In the genomic region with DNA sequence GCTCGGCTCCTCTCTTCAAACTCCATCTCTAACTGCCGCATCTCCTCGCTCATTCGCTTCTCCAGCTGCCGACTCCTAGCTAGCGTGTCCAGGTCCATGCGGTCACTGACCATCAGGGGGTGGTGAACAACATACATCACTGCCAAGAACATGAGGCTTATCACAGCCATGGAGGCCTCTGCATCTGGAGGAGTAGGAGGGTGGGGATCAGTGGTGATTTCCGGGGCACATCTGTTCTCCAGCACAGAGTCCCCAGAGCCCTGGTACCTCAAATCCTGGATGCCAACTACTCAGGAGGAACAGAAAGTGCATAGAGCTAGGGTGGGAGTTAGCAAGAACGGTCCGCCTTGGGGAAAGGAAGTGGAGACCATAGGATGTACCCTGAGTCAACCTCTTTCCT, we compare ENCODE assay signal across 8 mouse cellular contexts. TPM values are rescaled to one million over a fixed set of nuclear protein-coding genes. Genes with fewer than 3 reads are reported as not detected.
DNase-seq lines count a peak whose midpoint lies in the region; ATAC-seq and TF ChIP-seq lines count a peak whose summit lies in the region.

No protein-coding gene starts in this region.

- no peak for TF ChIP-seq CTCF in G1E (IDR thresholded peaks at IDR 0.05; ENCODE audit: low read depth, low read length)
- peak; percentile 37 for TF ChIP-seq CTCF in liver, embryonic 14.5 days (IDR thresholded peaks at IDR 0.05; ENCODE audit: low read depth)

- ATAC-seq in G1E (ENCODE audit: extremely low read depth, insufficient number of reproducible peaks, low FRiP score, poor library complexity, severe bottlenecking): no peak
- ATAC-seq in embryonic facial prominence, embryonic 12.5 days (ENCODE audit: insufficient number of reproducible peaks, insufficient read depth, low FRiP score, low TSS enrichment): no peak
- peak; percentile 14; the same call in 1 of the 2 replicates for ATAC-seq in liver, embryonic 14.5 days (ENCODE audit: insufficient read depth)

- H3K36me3 ChIP-seq in G1E (replicated peaks): peaks cover 49% of the 10 kb centered on the region
- H3K36me3 ChIP-seq in embryonic facial prominence, embryonic 12.5 days: peaks cover 24% of the 10 kb centered on the region
- H3K36me3 ChIP-seq in liver, embryonic 14.5 days (replicated peaks; ENCODE audit: control insufficient read depth, insufficient read depth, low read depth): peaks cover 23% of the 10 kb centered on the region

- H3K9me3 ChIP-seq in G1E (replicated peaks): peaks cover 3% of the 10 kb centered on the region
- H3K9me3 ChIP-seq in embryonic facial prominence, embryonic 12.5 days: no peaks in the 10 kb centered on the region
- no peaks in the 10 kb centered on the region for H3K9me3 ChIP-seq in liver, embryonic 14.5 days (ENCODE audit: control insufficient read depth, low read length)

- no peaks in the 10 kb centered on the region for H3K27me3 ChIP-seq in G1E (ENCODE audit: insufficient read depth, low read length)
- H3K27me3 ChIP-seq in embryonic facial prominence, embryonic 12.5 days: no peaks in the 10 kb centered on the region
- no peaks in the 10 kb centered on the region for H3K27me3 ChIP-seq in liver, embryonic 14.5 days (ENCODE audit: control insufficient read depth, insufficient read depth, low read length)

- H3K4me2 ChIP-seq in embryonic facial prominence, embryonic 12.5 days (replicated peaks): peak overlapping the region; percentile 67
- peak overlapping the region; percentile 94 for H3K4me2 ChIP-seq in liver, embryonic 14.5 days (ENCODE audit: low read depth)

- WGBS in embryonic facial prominence, embryonic 12.5 days: 89% methylated on average over 10 of the region's 10 CpGs
- WGBS in liver, embryonic 14.5 days (ENCODE audit: insufficient replicate concordance): 66% methylated on average over 10 of the region's 10 CpGs

- H3K4me3 ChIP-seq in G1E (ENCODE audit: low read depth, low read length): peak overlapping the region; percentile 78
- H3K4me3 ChIP-seq in embryonic facial prominence, embryonic 12.5 days: no peak overlapping the region
- H3K4me3 ChIP-seq in liver, embryonic 14.5 days (ENCODE audit: insufficient read depth in 1 of 2, low read depth in 2 of 2, low read length in 2 of 2): peak overlapping the region; percentile 76 to 92

- TF ChIP-seq EP300 in liver, embryonic 14.5 days (IDR thresholded peaks at IDR 0.05; ENCODE audit: low read depth): no peak

- H3K27ac ChIP-seq in embryonic facial prominence, embryonic 12.5 days: no peak overlapping the region
- peak overlapping the region; percentile 27 for H3K27ac ChIP-seq in liver, embryonic 14.5 days

- H3K4me1 ChIP-seq in G1E (ENCODE audit: insufficient read depth, low read depth, low read length): peaks cover 89% of the 10 kb centered on the region
- H3K4me1 ChIP-seq in embryonic facial prominence, embryonic 12.5 days: peaks cover 19% of the 10 kb centered on the region
- H3K4me1 ChIP-seq in liver, embryonic 14.5 days (replicated peaks; ENCODE audit: control insufficient read depth in 2 of 2, insufficient read depth in 2 of 2, low read length in 1 of 2): peaks cover 35 to 38% of the 10 kb centered on the region in 2 experiments

- no peak overlapping the region for H3K9ac ChIP-seq in embryonic facial prominence, embryonic 12.5 days
- peak overlapping the region; percentile 85 for H3K9ac ChIP-seq in liver, embryonic 14.5 days (replicated peaks)

- peak; percentile 23 for DNase-seq in G1E (ENCODE audit: low spot score)
- DNase-seq in heart, postnatal 4 days: peak; percentile 35
- DNase-seq in liver, embryonic 14.5 days (ENCODE audit: low read depth in 3 of 3, low spot score in 3 of 3): no peak
- no peak for DNase-seq in adrenal gland, adult 18-20 months (ENCODE audit: low spot score in 2 of 2)
- DNase-seq in cerebellum, postnatal 10 days: no peak
- no peak for DNase-seq in spleen, postnatal 10 days (ENCODE audit: low spot score in 2 of 2)
- no peak for DNase-seq in kidney, adult 8-10 months

RNA-seq across cellular contexts. Expression of a gene that starts 1.2 kb away (rescaled TPM):
- total RNA-seq in G1E (2014; fragmentation: Nextera tagmentation) (25.5 and 27.1 TPM in 2 replicates), G1E (2017) (38.7 and 44.4 TPM in 2 replicates)
- polyA plus RNA-seq in G1E (2012): 7.0 and 10.8 TPM in 2 replicates
- polyA plus RNA-seq in embryonic facial prominence, embryonic 12.5 days (2016; fragmentation: Nextera tagmentation; extraction: Ambion mirVana): 18.8 and 22.1 TPM in 2 replicates
- total RNA-seq in heart, postnatal 4 days (2021): 10 to 100 TPM; 10.4 to 11.2 TPM
- 7.3 and 8.0 TPM in 2 replicates for polyA plus RNA-seq in liver, embryonic 14.5 days (2012; rRNA removed)
- polyA plus RNA-seq in liver, embryonic 14.5 days (2014; fragmentation: Nextera tagmentation; extraction: Ambion mirVana): 17.7 and 19.9 TPM in 2 replicates
- 1 to 10 TPM; 4.7 to 5.8 TPM for total RNA-seq in adrenal gland, adult 18-20 months (2021)

RNA-seq across cellular contexts. Expression of a gene that starts 8.3 kb away (rescaled TPM):
- total RNA-seq in G1E (2014; fragmentation: Nextera tagmentation) (114 and 122 TPM in 2 replicates), G1E (2017) (96.4 and 103 TPM in 2 replicates)
- 12.6 and 19.4 TPM in 2 replicates for polyA plus RNA-seq in G1E (2012)
- 91.3 and 96.2 TPM in 2 replicates for polyA plus RNA-seq in embryonic facial prominence, embryonic 12.5 days (2016; fragmentation: Nextera tagmentation; extraction: Ambion mirVana)
- 10 to 100 TPM; 34.7 to 38.3 TPM for total RNA-seq in heart, postnatal 4 days (2021)
- polyA plus RNA-seq in liver, embryonic 14.5 days (2012; rRNA removed): 19.7 and 33.9 TPM in 2 replicates
- 58.4 and 65.2 TPM in 2 replicates for polyA plus RNA-seq in liver, embryonic 14.5 days (2014; fragmentation: Nextera tagmentation; extraction: Ambion mirVana)
- 1 to 10 TPM; 1.3 to 1.9 TPM for total RNA-seq in adrenal gland, adult 18-20 months (2021)

Comparison
In these comparisons a context has a peak if more than half of its experiments do, and no peak if none do; other contexts are left out.
1. DNase-seq: peak in G1E (single experiment) and heart, postnatal 4 days (single experiment); none in liver, embryonic 14.5 days (0 of 3), adrenal gland, adult 18-20 months (0 of 2), cerebellum, postnatal 10 days (0 of 2), spleen, postnatal 10 days (0 of 2) and kidney, adult 8-10 months (0 of 2).
2. RNA of a gene that starts 8.3 kb away (total RNA-seq): 96.4 to 122 TPM in G1E and 34.7 to 38.3 TPM in heart, postnatal 4 days; 1.3 to 1.9 TPM in adrenal gland, adult 18-20 months; every median in the first group is over 10 times any median in the second.